Mouse (Mus musculus) liver, embryonic 14 days (tissue): Measurements from ENCODE around the gene Itgb2l. TPM values are rescaled to one million over a fixed set of nuclear protein-coding genes. Genes with fewer than 3 reads are reported as not detected.

Experiments
- polyA plus RNA-seq: library from polyadenylated mRNA; depleted of rRNA; stranded (reverse); fragments of >200 nt; gene quantifications from 2 replicates; pipeline ENCODE4 v1.2.3, GENCODE M21; 2012; rRNA removed

Itgb2l gene
- 0.87 and 1.6 TPM in 2 replicates for polyA plus RNA-seq

GRCm38 (mm10) chr16:96443468-96443867, at the start of gene Itgb2l:
Gene Itgb2l, minus strand, starts transcription at chr16:96443619.

GRCm38 (mm10) chr16:96467445-96467844, 24.0 kb upstream of the Itgb2l start, which contains the start of gene Pcp4:
Gene Pcp4, plus strand, starts transcription at chr16:96467606.

Other genes starting within 250 kb of the Itgb2l start
- gene Sh3bgr, start 243.2 kb downstream of the Itgb2l start, polyA plus RNA-seq = 0.43 and 2.3 TPM in 2 replicates
- gene B3galt5, start 207.8 kb downstream of the Itgb2l start, polyA plus RNA-seq = 0.07 and 0.10 TPM in 2 replicates
- gene Pcp4, start 24.0 kb upstream of the Itgb2l start, polyA plus RNA-seq = 0.10 and 0.14 TPM in 2 replicates